Mouse (Mus musculus) testis, adult 2 months (tissue): ENCODE results near the gene Mylpf.

ENCODE experiments used
- CTCF ChIP-seq: fragments of 200-500 bp; IDR thresholded peaks from 2 replicates; pipeline ENCODE4 v1.5.1; 2012; ENCODE audit warnings: low read depth, mild to moderate bottlenecking, inconsistent platforms, low read length, moderate library complexity; ENCODE audit not compliant: control insufficient read depth, insufficient read depth, insufficient replicate concordance
- POLR2A ChIP-seq: fragments of 200-500 bp; IDR thresholded peaks from 2 replicates; pipeline ENCODE4 v1.6.1; 2012; ENCODE audit warnings: low read depth, mild to moderate bottlenecking, inconsistent platforms, low read length, moderate library complexity; ENCODE audit not compliant: control insufficient read depth

- TF ChIP-seq CTCF = no peak
- TF ChIP-seq POLR2A = no peak
Observed at GRCm38 (mm10) chr7:127231376-127231775, 22.7 kb downstream of the Mylpf start.
